Mouse (Mus musculus): ENCODE measurements around the gene Tpst2.

Tpst2 gene

GRCm38 (mm10) chr5:112276267-112276873 is at the start of gene Tpst2:
Gene Tpst2, plus strand, starts transcription at chr5:112276691.
- DNase-seq (ENCODE audit: low spot score): peak; percentile 100

GRCm38 (mm10) chr5:112227354-112227753 is 49.1 kb upstream of the Tpst2 start:
- DNase-seq (ENCODE audit: low spot score): no peak

GRCm38 (mm10) chr5:112227898-112228239 is 48.6 kb upstream of the Tpst2 start:
- no peak for DNase-seq (ENCODE audit: low spot score)

GRCm38 (mm10) chr5:112228240-112229076 is 48.0 kb upstream of the Tpst2 start:
- DNase-seq (ENCODE audit: low spot score): no peak

- DNase-seq (ENCODE audit: low spot score): no peak
Observed at GRCm38 (mm10) chr5:112235806-112236205, 40.7 kb upstream of the Tpst2 start.

GRCm38 (mm10) chr5:112236631-112237030 is 39.9 kb upstream of the Tpst2 start:
- DNase-seq (ENCODE audit: low spot score): peak; percentile 40

GRCm38 (mm10) chr5:112237439-112237838 is 39.1 kb upstream of the Tpst2 start:
- DNase-seq (ENCODE audit: low spot score): peak; percentile 91

- peak; percentile 75 for DNase-seq (ENCODE audit: low spot score)
Observed at GRCm38 (mm10) chr5:112237866-112238570, 38.5 kb upstream of the Tpst2 start.

- no peak for DNase-seq (ENCODE audit: low spot score)
Observed at GRCm38 (mm10) chr5:112238781-112239482, 37.6 kb upstream of the Tpst2 start.

GRCm38 (mm10) chr5:112240761-112241160 is 35.7 kb upstream of the Tpst2 start:
- peak; percentile 90 for DNase-seq (ENCODE audit: low spot score)

- no peak for DNase-seq (ENCODE audit: low spot score)
Observed at GRCm38 (mm10) chr5:112241849-112242248, 34.6 kb upstream of the Tpst2 start.

- DNase-seq (ENCODE audit: low spot score): no peak
Observed at GRCm38 (mm10) chr5:112242361-112242778, 34.1 kb upstream of the Tpst2 start.

- DNase-seq (ENCODE audit: low spot score): no peak
Observed at GRCm38 (mm10) chr5:112243041-112243440, 33.5 kb upstream of the Tpst2 start.

- DNase-seq (ENCODE audit: low spot score): peak; percentile 22
Observed at GRCm38 (mm10) chr5:112243539-112244274, 32.8 kb upstream of the Tpst2 start.

- no peak for DNase-seq (ENCODE audit: low spot score)
Observed at GRCm38 (mm10) chr5:112244275-112244562, 32.3 kb upstream of the Tpst2 start.

- no peak for DNase-seq (ENCODE audit: low spot score)
Observed at GRCm38 (mm10) chr5:112244890-112245615, 31.4 kb upstream of the Tpst2 start.

GRCm38 (mm10) chr5:112247399-112247798 is 29.1 kb upstream of the Tpst2 start:
- no peak for DNase-seq (ENCODE audit: low spot score)

- DNase-seq (ENCODE audit: low spot score): no peak
Observed at GRCm38 (mm10) chr5:112249106-112249505, 27.4 kb upstream of the Tpst2 start.

- DNase-seq (ENCODE audit: low spot score): no peak
Observed at GRCm38 (mm10) chr5:112252400-112252799, 24.1 kb upstream of the Tpst2 start, which contains the start of gene Cryba4. Gene Cryba4, minus strand, starts transcription at chr5:112252518.

- DNase-seq (ENCODE audit: low spot score): no peak
Observed at GRCm38 (mm10) chr5:112253169-112253568, 23.3 kb upstream of the Tpst2 start.

GRCm38 (mm10) chr5:112254282-112254806 is 22.1 kb upstream of the Tpst2 start:
- peak; percentile 45 for DNase-seq (ENCODE audit: low spot score)

Data from MN1 (cell line).